Mouse (Mus musculus) heart, embryonic 11.5 days (tissue): ENCODE measurements around the gene Itpkb. TPM values are rescaled to one million over a fixed set of nuclear protein-coding genes. Genes with fewer than 3 reads are reported as not detected.

ENCODE experiments used
- ATAC-seq: fragments of 200-750 bp; cut with Nextera tagmentation; replicated peaks from 2 replicates; pipeline ENCODE4 v1.8.0; 2017; ENCODE audit warnings: moderate library complexity; ENCODE audit not compliant: insufficient number of reproducible peaks, low FRiP score, low TSS enrichment
- H3K27ac ChIP-seq: fragments of 300-500 bp; sonication (generic); 2 replicates; pipeline ENCODE4 v1.5.1; 2014; ENCODE audit warnings: mild to moderate bottlenecking, low read depth, low read length
- H3K27me3 ChIP-seq: fragments of 300-500 bp; sonication (generic); 2 replicates; pipeline ENCODE4 v1.6.1; 2014; ENCODE audit warnings: mild to moderate bottlenecking, low read length, mixed read lengths; ENCODE audit not compliant: control insufficient read depth, insufficient read depth
- H3K36me3 ChIP-seq: fragments of 300-500 bp; sonication (generic); 2 replicates; pipeline ENCODE4 v1.6.1; 2014; ENCODE audit warnings: mild to moderate bottlenecking, low read length, moderate library complexity, mixed read lengths; ENCODE audit not compliant: control insufficient read depth, insufficient read depth
- H3K4me1 ChIP-seq: fragments of 300-500 bp; sonication (generic); 2 replicates; pipeline ENCODE4 v1.6.1; 2014; ENCODE audit warnings: low read length; ENCODE audit not compliant: control insufficient read depth, insufficient read depth
- H3K4me2 ChIP-seq: fragments of 300-500 bp; sonication (generic); 2 replicates; pipeline ENCODE4 v1.6.1; 2014; ENCODE audit warnings: mild to moderate bottlenecking, moderate library complexity
- H3K4me3 ChIP-seq: fragments of 300-500 bp; sonication (generic); 2 replicates; pipeline ENCODE4 v1.5.1; 2014; ENCODE audit warnings: low read depth, low read length
- H3K9ac ChIP-seq: fragments of 300-500 bp; sonication (generic); 2 replicates; pipeline ENCODE4 v1.6.1; 2014; ENCODE audit warnings: mild to moderate bottlenecking, low read depth, low read length, moderate library complexity
- H3K9me3 ChIP-seq: fragments of 300-500 bp; sonication (generic); replicated peaks from 2 replicates; pipeline ENCODE4 v1.6.1; 2016; ENCODE audit warnings: low read length; ENCODE audit not compliant: control insufficient read depth
- WGBS: fragments of 180-500 bp; shearing (Covaris S2); extraction: QIAGEN DNeasy Blood & Tissue Kit; methylation state at CpG from one replicate; pipeline ENCODE4 v1.1.7; 2014; ENCODE audit not compliant: insufficient replicate concordance; 5-methylcytosine and 5-hydroxymethylcytosine counted together
- polyA plus RNA-seq: library from polyadenylated mRNA; unstranded; fragments of >200 nt; fragmentation: Nextera tagmentation; extraction: Ambion mirVana; gene quantifications from 2 replicates; pipeline ENCODE4 v1.2.1, GENCODE M21; 2014

Itpkb gene
- polyA plus RNA-seq, 1 experiment from 2014 or later = 4.0 TPM

- Histone ChIP-seq H3K36me3 (no peaks in the 10 kb centered on the region), H3K4me1 (peaks cover 14% of the 10 kb centered on the region; the same call in 1 of the 2 replicates), H3K9me3 (no peaks in the 10 kb centered on the region), H3K4me2 (no peak overlapping the region), H3K4me3 (no peak overlapping the region), H3K27me3 (no peaks in the 10 kb centered on the region), H3K9ac (no peak overlapping the region), H3K27ac (no peak overlapping the region)
- WGBS = 61% methylated on average over 7 of the region's 7 CpGs
- ATAC-seq = no peak
Measured at GRCm38 (mm10) chr1:180376598-180376997, 46.3 kb downstream of the Itpkb start.

DNA sequence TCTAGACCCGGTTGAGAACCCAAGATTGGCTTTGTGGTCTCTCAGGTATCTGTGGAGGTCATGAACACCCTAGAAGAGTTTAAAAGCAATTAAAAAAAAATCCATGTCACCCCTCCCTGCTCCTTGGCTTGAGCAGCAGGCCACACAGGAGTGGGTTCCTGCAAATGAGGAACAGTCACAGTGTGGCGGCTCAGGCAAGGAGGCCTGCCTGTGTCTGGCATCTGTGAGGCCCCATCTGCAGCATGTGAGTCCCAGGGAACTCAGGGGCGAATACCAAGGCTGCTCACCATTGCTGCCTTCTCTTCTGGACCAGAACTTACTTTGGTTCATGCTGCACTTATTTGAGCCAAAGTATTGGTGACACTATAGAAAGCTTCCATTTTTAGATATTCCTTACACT is 49.3 kb downstream of the Itpkb start:
- Histone ChIP-seq H3K27me3 (no peaks in the 10 kb centered on the region), H3K4me2 (no peak overlapping the region), H3K9me3 (no peaks in the 10 kb centered on the region), H3K4me3 (no peak overlapping the region), H3K27ac (no peak overlapping the region), H3K9ac (no peak overlapping the region), H3K4me1 (peaks cover 7% of the 10 kb centered on the region), H3K36me3 (no peaks in the 10 kb centered on the region)
- ATAC-seq = no peak
- 81% methylated on average over 3 of the region's 3 CpGs for WGBS

- Histone ChIP-seq H3K27me3 (no peaks in the 10 kb centered on the region), H3K36me3 (no peaks in the 10 kb centered on the region), H3K9ac (no peak overlapping the region), H3K9me3 (no peaks in the 10 kb centered on the region), H3K4me2 (no peak overlapping the region), H3K27ac (no peak overlapping the region), H3K4me3 (no peak overlapping the region), H3K4me1 (peaks cover 13% of the 10 kb centered on the region)
- WGBS = 49% methylated on average over 8 of the region's 8 CpGs
- no peak for ATAC-seq
Measured at GRCm38 (mm10) chr1:180382358-180382757, 52.1 kb downstream of the Itpkb start.

GRCm38 (mm10) chr1:180383884-180384283 is 53.6 kb downstream of the Itpkb start:
- Histone ChIP-seq H3K4me1 (peaks cover 26% of the 10 kb centered on the region), H3K4me3 (no peak overlapping the region), H3K27ac (no peak overlapping the region), H3K9ac (no peak overlapping the region), H3K9me3 (no peaks in the 10 kb centered on the region), H3K4me2 (no peak overlapping the region), H3K27me3 (no peaks in the 10 kb centered on the region), H3K36me3 (no peaks in the 10 kb centered on the region)
- no peak for ATAC-seq
- WGBS = 92% methylated on average over 8 of the region's 8 CpGs

- H3K27me3 ChIP-seq = no peaks in the 10 kb centered on the region
- WGBS = 48% methylated on average over 10 of the region's 10 CpGs
- peaks cover 26% of the 10 kb centered on the region for H3K4me1 ChIP-seq
- no peaks in the 10 kb centered on the region for H3K9me3 ChIP-seq
- no peak overlapping the region for H3K27ac ChIP-seq
- no peak overlapping the region for H3K9ac ChIP-seq
- H3K36me3 ChIP-seq = no peaks in the 10 kb centered on the region
- ATAC-seq = no peak
- no peak overlapping the region for H3K4me3 ChIP-seq
- H3K4me2 ChIP-seq = no peak overlapping the region
Measured at GRCm38 (mm10) chr1:180384486-180384885, 54.2 kb downstream of the Itpkb start.

GRCm38 (mm10) chr1:180385308-180385707 is 55.0 kb downstream of the Itpkb start:
- Histone ChIP-seq H3K4me1 (peaks cover 26% of the 10 kb centered on the region), H3K27ac (no peak overlapping the region), H3K4me3 (no peak overlapping the region), H3K36me3 (no peaks in the 10 kb centered on the region), H3K4me2 (no peak overlapping the region), H3K9ac (no peak overlapping the region), H3K27me3 (no peaks in the 10 kb centered on the region), H3K9me3 (no peaks in the 10 kb centered on the region)
- 72% methylated on average over 6 of the region's 6 CpGs for WGBS
- no peak for ATAC-seq

GRCm38 (mm10) chr1:180386951-180387749 is 56.9 kb downstream of the Itpkb start:
- ATAC-seq = peak; percentile 98
- WGBS = 2% methylated on average over 27 of the region's 27 CpGs
- Histone ChIP-seq H3K27me3 (no peaks in the 10 kb centered on the region), H3K4me3 (peak overlapping the region; percentile 46), H3K4me2 (peak overlapping the region; percentile 75), H3K36me3 (no peaks in the 10 kb centered on the region), H3K4me1 (peaks cover 23% of the 10 kb centered on the region), H3K9ac (peak overlapping the region; percentile 72), H3K27ac (peak overlapping the region; percentile 86), H3K9me3 (no peaks in the 10 kb centered on the region)

DNA sequence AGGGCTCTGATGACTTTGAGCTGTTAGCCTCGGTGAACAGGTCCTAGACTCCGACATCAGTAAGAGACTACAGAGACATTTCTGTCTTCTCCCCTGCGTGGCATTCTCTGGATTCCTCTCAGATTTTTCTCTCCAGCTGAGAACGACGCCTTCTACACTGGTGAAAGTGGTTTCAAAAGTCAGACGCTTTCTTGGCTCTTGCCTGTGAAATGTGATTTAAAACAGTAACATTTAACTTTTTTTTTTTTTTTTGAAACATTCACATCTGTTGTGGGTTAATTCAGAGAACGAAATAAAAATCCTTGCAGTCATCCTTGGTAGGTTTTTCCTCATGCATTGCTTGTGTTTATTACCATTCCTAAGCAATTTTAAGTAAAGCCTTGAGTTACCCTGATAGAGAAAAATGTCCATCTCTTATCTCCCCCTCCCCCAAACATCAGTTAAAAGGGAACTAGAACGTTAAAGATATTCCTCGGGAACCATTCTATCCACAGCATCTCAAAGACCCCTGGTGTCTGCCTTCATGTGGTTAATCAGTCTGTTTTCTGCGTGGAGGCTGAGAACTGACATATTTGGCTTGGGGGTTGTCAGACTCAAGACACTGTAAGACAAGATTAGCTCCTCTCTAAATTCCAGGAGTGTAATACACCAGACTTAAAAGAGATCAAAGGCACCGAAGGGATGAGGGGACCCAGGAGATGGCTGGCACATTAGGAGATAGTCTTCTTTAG is 57.6 kb downstream of the Itpkb start:
- peak overlapping the region; percentile 43; the same call in 1 of the 2 replicates for H3K9ac ChIP-seq
- peak overlapping the region; percentile 30 for H3K4me3 ChIP-seq
- WGBS = 8% methylated on average over 11 of the region's 11 CpGs
- H3K27me3 ChIP-seq = no peaks in the 10 kb centered on the region
- peak overlapping the region; percentile 75 for H3K4me2 ChIP-seq
- H3K9me3 ChIP-seq = no peaks in the 10 kb centered on the region
- peaks cover 19% of the 10 kb centered on the region for H3K4me1 ChIP-seq
- H3K36me3 ChIP-seq = no peaks in the 10 kb centered on the region
- no peak for ATAC-seq
- H3K27ac ChIP-seq = peak overlapping the region; percentile 86
